Mouse (Mus musculus) megakaryocyte, embryonic 14.5 days (primary cell): ENCODE measurements at regions not wholly inside any gene's neighbourhood (a gene's known extent, or its start where the extent isn't known, plus 50 kb on each side); places are given as distances from the start of the nearest gene placed in this dataset.

Experiments
- FLI1 ChIP-seq: IDR thresholded peaks from 2 replicates; pipeline ENCODE4 v1.6.1; 2012; ENCODE audit warnings: low read length, inconsistent platforms, mixed read lengths
- GATA1 ChIP-seq: IDR thresholded peaks from 3 replicates; pipeline ENCODE4 v1.6.1; 2012; ENCODE audit warnings: mixed read lengths, low read length, inconsistent platforms, borderline replicate concordance

DNA sequence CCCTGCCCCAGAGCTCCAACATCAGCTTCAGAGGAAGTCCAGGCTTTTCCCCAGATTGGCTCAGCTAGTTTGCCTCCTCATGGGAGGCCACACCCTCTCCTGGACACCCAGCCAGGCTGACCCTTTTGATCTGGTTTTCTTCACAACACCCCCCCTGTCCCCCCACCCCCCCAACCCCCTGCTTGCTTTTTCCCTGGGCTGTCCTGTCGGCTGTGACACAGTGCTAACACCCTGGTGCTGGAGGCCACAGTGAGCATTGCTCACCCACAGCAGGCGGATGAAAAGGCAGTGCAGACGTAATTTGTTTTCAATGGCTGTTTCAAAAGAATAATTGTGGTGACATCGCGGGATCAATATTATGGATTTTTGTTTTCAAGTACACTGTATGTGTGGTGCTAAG lies 333.8 kb upstream of the Zfp507 start:
- TF ChIP-seq GATA1 (no peak), FLI1 (no peak)
